Mouse (Mus musculus): Measurements from ENCODE around the gene Ugt1a10.
"Not testable (repeated sequence)": the region's sequence is repeated elsewhere in the genome, so short reads cannot be mapped to it uniquely, and the experiment has no call there.

The Ugt1a10 gene

GRCm38 (mm10) chr1:88215466-88216380 is 160.5 kb downstream of the Ugt1a10 start:
- DNase-seq (ENCODE audit: low read depth), result peak; percentile 14

- DNase-seq (ENCODE audit: low read depth), result peak; percentile 3
Measured at GRCm38 (mm10) chr1:88216551-88216950, 161.4 kb downstream of the Ugt1a10 start.

DNA sequence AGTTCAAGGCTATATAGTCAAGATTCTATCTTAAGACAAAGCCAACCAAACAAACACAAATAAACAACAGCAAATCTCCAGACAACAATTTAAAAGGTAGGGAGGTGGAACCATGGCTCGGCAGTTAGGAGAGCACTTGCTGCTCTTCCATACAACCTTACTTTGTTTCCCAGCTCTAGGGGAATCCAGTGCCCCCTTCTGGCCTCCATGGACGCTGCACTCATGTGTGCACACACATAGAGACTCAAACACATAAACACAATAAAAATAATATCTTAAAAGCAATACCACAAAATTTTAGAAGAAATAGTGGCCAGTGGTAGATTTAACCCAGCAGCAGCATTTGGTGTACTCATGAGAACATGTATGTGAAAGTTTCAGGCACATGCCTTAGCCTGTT is 162.0 kb downstream of the Ugt1a10 start:
- peak; percentile 27 for DNase-seq (ENCODE audit: low read depth)

- DNase-seq (ENCODE audit: low read depth), result peak; percentile 4
Measured at GRCm38 (mm10) chr1:88217576-88217975, 162.4 kb downstream of the Ugt1a10 start.

GRCm38 (mm10) chr1:88218051-88218450 is 162.9 kb downstream of the Ugt1a10 start:
- DNase-seq (ENCODE audit: low read depth), result peak; percentile 18

- peak; percentile 3 for DNase-seq (ENCODE audit: low read depth)
Measured at GRCm38 (mm10) chr1:88218591-88218990, 163.4 kb downstream of the Ugt1a10 start.

GRCm38 (mm10) chr1:88219054-88219453 is 163.9 kb downstream of the Ugt1a10 start:
- DNase-seq (ENCODE audit: low read depth), result peak; percentile 5

- DNase-seq (ENCODE audit: low read depth), result peak; percentile 8
Measured at GRCm38 (mm10) chr1:88220336-88220735, 165.1 kb downstream of the Ugt1a10 start.

- DNase-seq (ENCODE audit: low read depth), result no peak
Measured at GRCm38 (mm10) chr1:88222216-88222615, 167.0 kb downstream of the Ugt1a10 start.

DNA sequence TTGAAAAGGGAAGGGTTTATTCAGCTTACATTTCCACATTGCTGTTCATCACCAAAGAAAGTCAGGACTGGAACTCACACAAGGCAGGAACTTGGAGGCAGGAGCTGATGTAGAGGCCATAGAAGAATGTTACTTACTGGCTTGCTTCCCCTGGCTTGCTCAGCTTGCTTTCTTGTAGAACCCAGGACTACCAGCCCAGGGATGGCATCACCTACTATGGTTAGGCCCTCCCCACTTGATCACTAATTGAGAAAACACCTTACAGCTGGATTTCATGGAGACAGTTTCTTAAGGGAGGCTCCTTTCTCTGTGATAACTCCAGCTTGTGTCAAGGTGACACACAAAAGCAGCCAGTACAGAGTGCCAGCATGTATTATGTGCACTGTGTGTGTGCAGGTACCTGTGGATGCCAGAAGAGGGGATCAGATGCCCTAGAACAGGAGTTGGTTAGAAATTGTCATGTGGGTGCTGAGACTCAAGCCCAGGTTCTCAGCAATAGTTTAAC is 167.9 kb downstream of the Ugt1a10 start:
- DNase-seq (ENCODE audit: low read depth), result not testable (repeated sequence)

DNA sequence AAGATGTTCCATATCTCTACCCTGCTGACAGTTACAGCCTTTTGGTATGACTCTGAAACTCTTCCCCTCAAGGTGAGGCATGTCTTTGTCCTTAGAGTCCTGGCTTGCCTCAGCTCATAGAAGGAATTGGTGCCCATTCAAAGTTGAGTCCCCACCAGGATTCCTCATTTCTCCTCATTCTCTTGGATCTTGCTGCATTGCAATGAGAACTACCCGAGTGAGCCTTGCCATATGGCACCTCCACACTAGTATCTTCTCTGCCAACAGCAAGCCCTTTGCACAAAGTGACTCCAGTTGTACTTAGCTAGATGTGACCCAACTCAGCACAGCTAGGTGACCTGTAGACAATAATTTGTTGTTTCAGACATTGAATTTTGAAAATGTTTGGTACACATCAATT is 168.4 kb downstream of the Ugt1a10 start:
- DNase-seq (ENCODE audit: low read depth), result no peak

GRCm38 (mm10) chr1:88224029-88224776 is 169.0 kb downstream of the Ugt1a10 start:
- DNase-seq (ENCODE audit: low read depth), result no peak

DNA sequence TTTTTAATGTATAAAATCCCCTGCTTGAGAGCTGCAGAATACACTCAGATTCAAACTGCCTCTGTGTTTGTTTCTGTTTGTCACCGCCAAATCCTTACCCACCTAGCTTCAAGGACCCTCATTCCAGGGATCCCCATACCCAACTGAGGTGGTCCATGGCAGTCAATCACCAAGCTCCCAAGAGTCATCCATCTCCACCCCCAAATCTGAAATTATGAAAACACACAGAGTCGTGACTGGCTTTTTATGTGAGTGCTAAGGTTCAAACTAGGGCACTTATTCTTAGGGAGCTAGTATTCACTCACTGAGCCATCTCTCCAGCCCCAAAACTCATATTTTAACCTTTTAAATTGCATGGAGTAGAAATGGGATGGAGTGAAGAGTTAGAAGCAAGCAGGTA is 170.1 kb downstream of the Ugt1a10 start:
- not testable (repeated sequence) for DNase-seq (ENCODE audit: low read depth)

GRCm38 (mm10) chr1:88225741-88226140 is 170.6 kb downstream of the Ugt1a10 start:
- no peak for DNase-seq (ENCODE audit: low read depth)

GRCm38 (mm10) chr1:88226670-88227379 is 171.6 kb downstream of the Ugt1a10 start, which contains the start of gene Mroh2a:
TSS of gene Mroh2a (plus strand) at chr1:88226986.
- DNase-seq (ENCODE audit: low read depth), result no peak

- DNase-seq (ENCODE audit: low read depth), result no peak
Measured at GRCm38 (mm10) chr1:88227482-88227881, 172.3 kb downstream of the Ugt1a10 start.

- DNase-seq (ENCODE audit: low read depth), result no peak
Measured at GRCm38 (mm10) chr1:88228121-88228520, 172.9 kb downstream of the Ugt1a10 start.

GRCm38 (mm10) chr1:88229566-88229965 is 174.4 kb downstream of the Ugt1a10 start:
- no peak for DNase-seq (ENCODE audit: low read depth)

GRCm38 (mm10) chr1:88229986-88230385 is 174.8 kb downstream of the Ugt1a10 start:
- DNase-seq (ENCODE audit: low read depth), result no peak

DNA sequence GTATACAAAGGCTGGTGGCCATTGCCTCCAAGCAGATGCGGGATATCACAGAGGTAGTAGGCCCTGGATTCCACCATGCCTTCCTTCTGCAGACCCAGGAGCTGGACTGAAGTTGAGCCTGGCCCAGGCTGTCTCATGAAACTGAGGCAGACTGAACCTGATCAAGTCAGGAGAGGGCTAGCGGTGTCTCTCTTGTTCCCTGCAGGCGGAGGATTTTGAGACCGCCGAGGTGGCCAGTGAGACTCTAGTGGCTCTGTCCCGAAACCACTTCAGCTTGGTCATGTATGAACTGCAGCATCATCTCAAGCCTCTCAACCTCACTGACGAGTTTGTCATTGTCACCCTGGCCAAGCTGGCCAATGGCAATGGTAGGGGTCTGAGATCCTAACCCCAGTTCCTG is 175.2 kb downstream of the Ugt1a10 start:
- DNase-seq (ENCODE audit: low read depth), result no peak

GRCm38 (mm10) chr1:88230981-88231802 is 176.0 kb downstream of the Ugt1a10 start:
- no peak for DNase-seq (ENCODE audit: low read depth)
